Mouse (Mus musculus) midbrain, embryonic 14.5 days (tissue): Measurements from ENCODE around the gene Fam222b. TPM values are rescaled to one million over a fixed set of nuclear protein-coding genes. Genes with fewer than 3 reads are reported as not detected.
A peak's percentile ranks its signal among the peaks of the same experiment; 100 is the strongest.
"Not testable (repeated sequence)": the region's sequence is repeated elsewhere in the genome, so short reads cannot be mapped to it uniquely, and the experiment has no call there.

Experiments used
- ATAC-seq: fragments of 200-750 bp; cut with Nextera tagmentation; 2 replicates; pipeline ENCODE4 v1.8.0; 2017; ENCODE audit warnings: moderate number of reproducible peaks, moderate library complexity; ENCODE audit not compliant: low FRiP score, low TSS enrichment
- DNase-seq: peaks from one replicate; pipeline ENCODE4 v3.0.0-alpha.2; 2015
- H3K27ac ChIP-seq: fragments of 300-500 bp; sonication (generic); replicated peaks from 2 replicates; pipeline ENCODE4 v1.5.1; 2014; ENCODE audit warnings: mild to moderate bottlenecking, low read depth, low read length, moderate library complexity
- H3K27me3 ChIP-seq: fragments of 300-500 bp; sonication (generic); 2 replicates; pipeline ENCODE4 v1.6.1; 2014; ENCODE audit warnings: low read length, control low read depth, mixed read lengths; ENCODE audit not compliant: control insufficient read depth, insufficient read depth
- H3K36me3 ChIP-seq: fragments of 300-500 bp; sonication (generic); 2 replicates; pipeline ENCODE4 v1.6.1; 2014; ENCODE audit warnings: low read length, control low read depth; ENCODE audit not compliant: control insufficient read depth, insufficient read depth
- H3K4me1 ChIP-seq: fragments of 300-500 bp; sonication (generic); 2 replicates; pipeline ENCODE4 v1.6.1; 2014; ENCODE audit warnings: mild to moderate bottlenecking, antibody characterized with exemption, low read length, control low read depth; ENCODE audit not compliant: control insufficient read depth, insufficient read depth
- H3K4me2 ChIP-seq: fragments of 300-500 bp; sonication (generic); 2 replicates; pipeline ENCODE4 v1.6.1; 2014; ENCODE audit warnings: mild to moderate bottlenecking, low read length, moderate library complexity
- H3K4me3 ChIP-seq: fragments of 300-500 bp; sonication (generic); replicated peaks from 2 replicates; pipeline ENCODE4 v1.5.1; 2014; ENCODE audit warnings: low read depth, low read length
- H3K9ac ChIP-seq: fragments of 300-500 bp; sonication (generic); replicated peaks from 2 replicates; pipeline ENCODE4 v1.6.1; 2014; ENCODE audit warnings: mild to moderate bottlenecking, low read length, moderate library complexity
- H3K9me3 ChIP-seq: fragments of 300-500 bp; sonication (generic); 2 replicates; pipeline ENCODE4 v1.6.1; 2016; ENCODE audit warnings: low read length, control low read depth, mixed read lengths; ENCODE audit not compliant: control insufficient read depth
- WGBS: fragments of 180-500 bp; shearing (Covaris S2); extraction: QIAGEN DNeasy Blood & Tissue Kit; methylation state at CpG from one replicate; pipeline ENCODE4 v1.1.7; 2014; 5-methylcytosine and 5-hydroxymethylcytosine counted together
- polyA plus RNA-seq: library from polyadenylated mRNA; unstranded; fragments of >200 nt; fragmentation: Nextera tagmentation; extraction: Ambion mirVana; gene quantifications from 2 replicates; pipeline ENCODE4 v1.2.1, GENCODE M21; 2014

The Fam222b gene
- polyA plus RNA-seq, 1 experiment from 2014 or later: 30.4 TPM

GRCm38 (mm10) chr11:78135314-78135713 is 40.9 kb downstream of the Fam222b start:
- ATAC-seq, H3K9me3 ChIP-seq, H3K27me3 ChIP-seq, H3K4me2 ChIP-seq, H3K27ac ChIP-seq, DNase-seq, H3K4me1 ChIP-seq, H3K36me3 ChIP-seq, H3K9ac ChIP-seq, H3K4me3 ChIP-seq: not testable (repeated sequence)
- 94% methylated on average over 7 of the region's 7 CpGs for WGBS

GRCm38 (mm10) chr11:78136132-78136531 is 41.7 kb downstream of the Fam222b start:
- Histone ChIP-seq H3K4me2 (no peak overlapping the region), H3K4me3 (no peak overlapping the region), H3K27me3 (no peaks in the 10 kb centered on the region), H3K36me3 (0 out of 2 replicates have a peak, but pooled peaks cover 3% of the 10 kb centered on the region), H3K27ac (no peak overlapping the region), H3K9ac (no peak overlapping the region), H3K4me1 (no peaks in the 10 kb centered on the region), H3K9me3 (no peaks in the 10 kb centered on the region)
- DNase-seq: no peak
- no peak for ATAC-seq
- WGBS: 84% methylated on average over 1 of the region's 1 CpGs

DNA sequence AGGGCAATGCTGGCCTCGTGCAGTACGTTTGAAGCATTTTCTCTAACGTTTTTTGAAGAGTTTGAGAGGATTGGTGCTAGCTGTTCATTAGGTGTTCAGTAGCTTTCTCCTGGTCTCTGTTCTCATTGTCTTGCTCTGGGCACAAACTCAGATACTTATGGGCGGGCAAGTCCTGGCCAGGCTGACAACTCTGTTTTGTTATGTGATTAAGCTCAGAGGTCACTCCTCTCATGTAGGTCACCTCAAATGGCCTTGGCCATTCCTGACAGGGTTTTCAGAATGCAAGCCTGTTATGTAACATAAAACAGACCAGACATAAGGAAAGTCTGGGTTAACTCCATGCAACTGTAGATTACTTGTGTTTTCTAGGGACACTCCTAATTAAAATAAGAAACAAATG is 43.1 kb downstream of the Fam222b start:
- Histone ChIP-seq H3K9ac (no peak overlapping the region), H3K4me2 (no peak overlapping the region), H3K27me3 (no peaks in the 10 kb centered on the region), H3K27ac (no peak overlapping the region), H3K4me1 (no peaks in the 10 kb centered on the region), H3K4me3 (no peak overlapping the region), H3K36me3 (0 out of 2 replicates have a peak, but pooled peaks cover 5% of the 10 kb centered on the region), H3K9me3 (no peaks in the 10 kb centered on the region)
- WGBS: 81% methylated on average over 4 of the region's 4 CpGs
- ATAC-seq (no peak), DNase-seq (no peak)

DNA sequence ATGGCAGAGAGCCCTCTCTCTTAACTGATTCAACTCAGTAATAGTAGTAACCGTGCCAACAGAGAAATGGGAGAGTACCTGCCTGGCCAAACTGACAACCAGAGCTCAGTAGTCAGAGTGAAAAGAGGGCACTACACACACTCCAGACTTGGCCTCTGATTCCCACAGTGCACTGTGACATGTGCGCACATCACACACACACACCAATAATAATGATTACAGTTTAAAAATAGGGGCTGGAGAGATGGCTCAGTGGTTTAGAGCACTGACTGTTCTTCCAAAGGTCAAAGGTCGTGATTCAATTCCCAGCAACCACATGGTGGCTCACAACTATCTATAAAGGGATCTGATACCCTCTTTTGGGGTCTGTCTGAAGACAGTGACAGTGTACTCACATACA is 43.6 kb downstream of the Fam222b start:
- Histone ChIP-seq H3K27me3 (no peaks in the 10 kb centered on the region), H3K4me1 (no peaks in the 10 kb centered on the region), H3K36me3 (peaks cover 8% of the 10 kb centered on the region), H3K4me2 (no peak overlapping the region), H3K4me3 (no peak overlapping the region), H3K9me3 (no peaks in the 10 kb centered on the region), H3K9ac (no peak overlapping the region), H3K27ac (no peak overlapping the region)
- ATAC-seq: no peak
- DNase-seq: no peak
- 96% methylated on average over 3 of the region's 3 CpGs for WGBS

GRCm38 (mm10) chr11:78140665-78141064 is 46.2 kb downstream of the Fam222b start:
- ATAC-seq (no peak), DNase-seq (no peak)
- WGBS: 89% methylated on average over 5 of the region's 5 CpGs
- Histone ChIP-seq H3K27ac (no peak overlapping the region), H3K9ac (no peak overlapping the region), H3K4me2 (no peak overlapping the region), H3K4me3 (no peak overlapping the region), H3K9me3 (no peaks in the 10 kb centered on the region), H3K36me3 (peaks cover 33% of the 10 kb centered on the region), H3K4me1 (no peaks in the 10 kb centered on the region), H3K27me3 (no peaks in the 10 kb centered on the region)

GRCm38 (mm10) chr11:78143520-78143919 is 49.1 kb downstream of the Fam222b start:
- H3K27me3 ChIP-seq: no peaks in the 10 kb centered on the region
- no peaks in the 10 kb centered on the region for H3K4me1 ChIP-seq
- peaks cover 53% of the 10 kb centered on the region for H3K36me3 ChIP-seq
- ATAC-seq: no peak
- no peaks in the 10 kb centered on the region for H3K9me3 ChIP-seq
- no peak overlapping the region for H3K4me2 ChIP-seq
- H3K4me3 ChIP-seq: no peak overlapping the region
- no peak overlapping the region for H3K9ac ChIP-seq
- no peak overlapping the region for H3K27ac ChIP-seq
- WGBS: 80% methylated on average over 2 of the region's 2 CpGs
- DNase-seq: no peak

DNA sequence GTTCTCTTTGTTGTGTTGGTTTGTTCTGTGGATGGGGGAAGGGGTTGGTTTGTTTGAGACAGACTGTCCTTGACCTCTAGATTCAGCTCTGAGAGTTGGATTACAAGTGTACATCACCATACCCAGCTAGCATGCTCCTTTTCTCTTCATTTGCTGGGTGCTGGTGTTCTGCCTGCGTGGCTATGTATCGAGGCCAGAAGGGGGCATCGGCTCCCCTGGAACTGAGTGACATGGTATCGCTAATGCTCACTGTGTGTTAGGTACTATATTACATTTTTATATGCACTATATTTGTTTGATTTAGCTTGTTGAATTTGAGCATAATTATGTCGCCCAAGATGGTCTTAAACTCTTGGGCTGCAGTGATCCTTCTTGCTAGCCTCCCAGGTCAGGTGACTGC is 51.7 kb downstream of the Fam222b start:
- no peak for ATAC-seq
- Histone ChIP-seq H3K4me3 (no peak overlapping the region), H3K27ac (no peak overlapping the region), H3K36me3 (peaks cover 74% of the 10 kb centered on the region), H3K4me2 (no peak overlapping the region), H3K4me1 (no peaks in the 10 kb centered on the region), H3K27me3 (no peaks in the 10 kb centered on the region), H3K9ac (no peak overlapping the region), H3K9me3 (no peaks in the 10 kb centered on the region)
- DNase-seq: no peak
- 85% methylated on average over 5 of the region's 5 CpGs for WGBS

- no peaks in the 10 kb centered on the region for H3K4me1 ChIP-seq
- no peak for ATAC-seq
- DNase-seq: no peak
- H3K4me3 ChIP-seq: no peak overlapping the region
- no peaks in the 10 kb centered on the region for H3K27me3 ChIP-seq
- WGBS: 96% methylated on average over 6 of the region's 6 CpGs
- H3K36me3 ChIP-seq: peaks cover 74% of the 10 kb centered on the region
- H3K4me2 ChIP-seq: no peak overlapping the region
- H3K9me3 ChIP-seq: no peaks in the 10 kb centered on the region
- H3K9ac ChIP-seq: no peak overlapping the region
- no peak overlapping the region for H3K27ac ChIP-seq
Observed at GRCm38 (mm10) chr11:78146707-78147543, 52.5 kb downstream of the Fam222b start.

DNA sequence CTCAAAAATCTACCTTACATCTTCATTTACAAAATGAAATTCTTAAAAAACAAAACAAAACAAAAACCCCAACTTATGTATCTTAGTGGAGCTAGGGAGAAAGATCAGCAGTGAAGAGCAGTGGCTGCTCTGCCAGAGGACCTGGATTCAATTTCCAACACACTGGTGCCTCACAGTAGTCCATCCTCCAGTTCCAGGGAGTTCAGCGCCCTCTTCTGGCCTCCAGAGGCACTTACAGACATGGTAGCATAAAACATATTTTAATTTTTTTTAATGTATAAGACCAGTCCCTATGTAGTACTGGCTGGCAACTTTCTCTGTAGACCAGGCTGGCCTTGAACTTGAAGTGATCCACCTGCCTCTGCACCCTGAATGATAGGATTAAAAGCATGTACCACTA is 56.7 kb downstream of the Fam222b start:
- H3K4me3 ChIP-seq: no peak overlapping the region
- H3K4me2 ChIP-seq: no peak overlapping the region
- H3K27ac ChIP-seq: no peak overlapping the region
- peak; percentile 49 for DNase-seq
- H3K4me1 ChIP-seq: 0 out of 2 replicates have a peak, but pooled peaks cover 3% of the 10 kb centered on the region
- H3K9me3 ChIP-seq: no peaks in the 10 kb centered on the region
- H3K36me3 ChIP-seq: peaks cover 83% of the 10 kb centered on the region
- ATAC-seq: no peak
- no peaks in the 10 kb centered on the region for H3K27me3 ChIP-seq
- no peak overlapping the region for H3K9ac ChIP-seq
- 38% methylated on average over 1 of the region's 1 CpGs for WGBS
